Mouse (Mus musculus) E14TG2a.4 (cell line): ENCODE measurements around the gene Plekha8.
A peak's percentile ranks its signal among the peaks of the same experiment; 100 is the strongest.

Source experiments
- H3K27me3 ChIP-seq: 2 replicates; pipeline ENCODE4 v1.6.1; 2014; ENCODE audit warnings: low read length, control low read depth; ENCODE audit not compliant: insufficient read depth
- H3K36me3 ChIP-seq: 2 replicates; pipeline ENCODE4 v1.6.1; 2014; ENCODE audit warnings: low read length, control low read depth; ENCODE audit not compliant: insufficient read depth
- H3K4me1 ChIP-seq: replicated peaks from 2 replicates; pipeline ENCODE4 v1.6.1; 2014; ENCODE audit warnings: low read depth, low read length, control low read depth
- H3K4me3 ChIP-seq: replicated peaks from 2 replicates; pipeline ENCODE4 v1.5.1; 2014; ENCODE audit warnings: mild to moderate bottlenecking, low read length
- H3K9me3 ChIP-seq: 2 replicates; pipeline ENCODE4 v1.6.1; 2014; ENCODE audit warnings: low read length, control low read depth
- CTCF ChIP-seq: conservative IDR thresholded peaks from 2 replicates; pipeline ENCODE4 v1.5.1; 2014; ENCODE audit warnings: low read length
- NANOG ChIP-seq: IDR thresholded peaks from 2 replicates; pipeline ENCODE4 v1.6.1; 2014; ENCODE audit warnings: borderline replicate concordance, low read length, mixed read lengths
- POU5F1 ChIP-seq: IDR thresholded peaks from 2 replicates; pipeline ENCODE4 v1.6.1; 2014; ENCODE audit warnings: low read length, borderline replicate concordance

Plekha8 gene

DNA sequence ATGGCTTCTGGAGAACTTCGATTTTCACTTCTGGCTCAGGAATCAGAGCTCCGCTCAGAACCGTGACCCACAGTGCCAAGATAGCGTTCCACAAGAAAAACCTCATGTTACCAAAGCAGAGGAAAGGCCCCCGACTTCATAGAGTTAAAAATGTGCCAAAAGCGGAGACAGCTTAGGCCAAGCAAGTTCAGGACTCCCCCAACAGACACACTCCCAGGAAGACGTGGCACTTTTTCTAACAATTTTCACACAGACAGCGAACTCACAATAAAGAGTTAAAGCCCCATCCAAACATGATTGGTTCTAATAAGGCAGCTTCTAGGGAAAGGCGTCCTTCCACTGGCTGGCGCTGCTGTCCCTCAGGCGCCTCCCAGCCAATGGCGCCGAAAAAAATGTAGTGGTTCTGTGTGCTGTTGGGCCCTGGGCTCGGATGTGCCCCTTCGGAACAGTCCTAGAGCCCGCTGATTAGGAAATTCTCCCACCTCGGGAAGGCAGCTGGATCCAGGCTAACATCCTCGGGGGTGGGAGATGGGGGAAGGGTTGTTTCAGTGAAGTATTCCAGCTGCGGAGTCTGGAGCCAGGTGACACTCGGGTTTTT is 1.9 kb upstream of the Plekha8 start:
- TF ChIP-seq CTCF = no peak
- TF ChIP-seq POU5F1 = no peak
- TF ChIP-seq NANOG = no peak
- Histone ChIP-seq H3K4me1 (peaks cover 44% of the 10 kb centered on the region), H3K4me3 (peak overlapping the region; percentile 76), H3K27me3 (peaks cover 19% of the 10 kb centered on the region), H3K9me3 (no peaks in the 10 kb centered on the region), H3K36me3 (no peaks in the 10 kb centered on the region)

DNA sequence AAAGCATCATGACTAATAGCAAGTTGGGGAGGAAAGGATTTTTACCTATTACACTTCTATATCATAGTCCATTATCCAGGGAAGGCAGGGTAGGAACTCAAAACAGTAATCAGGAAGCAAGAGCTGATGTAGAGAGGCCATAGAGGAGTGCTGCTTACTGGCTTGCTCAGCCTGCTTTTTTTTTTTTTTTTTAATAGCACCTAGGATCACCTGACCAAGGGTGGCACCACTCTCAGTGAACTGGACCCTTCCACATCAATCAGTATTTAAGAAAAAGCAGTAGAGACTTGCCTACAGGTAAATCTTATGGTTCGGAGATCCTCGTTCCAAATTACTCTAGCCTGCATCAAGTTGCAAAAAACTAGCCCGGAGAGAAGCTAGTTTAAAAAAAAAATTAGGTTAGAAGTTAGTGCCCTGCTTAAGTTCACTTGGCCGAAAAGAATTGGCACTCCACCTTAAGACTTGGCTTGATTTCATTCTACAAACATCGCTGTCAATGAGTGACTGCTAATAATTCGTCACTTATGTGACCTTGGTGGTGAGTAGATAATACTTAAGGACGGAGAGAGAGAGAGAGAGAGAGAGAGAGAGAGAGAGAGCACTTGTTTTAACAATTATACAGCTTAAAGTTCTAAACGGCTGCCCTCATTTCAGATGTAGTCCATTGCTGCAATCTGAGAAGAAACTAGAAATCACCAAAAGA is 994 bp upstream of the Plekha8 start:
- H3K4me3 ChIP-seq = no peak overlapping the region
- H3K9me3 ChIP-seq = no peaks in the 10 kb centered on the region
- H3K27me3 ChIP-seq = peaks cover 19% of the 10 kb centered on the region
- peaks cover 38% of the 10 kb centered on the region for H3K4me1 ChIP-seq
- no peak for TF ChIP-seq CTCF
- no peak for TF ChIP-seq NANOG
- no peak for TF ChIP-seq POU5F1
- H3K36me3 ChIP-seq = no peaks in the 10 kb centered on the region

DNA sequence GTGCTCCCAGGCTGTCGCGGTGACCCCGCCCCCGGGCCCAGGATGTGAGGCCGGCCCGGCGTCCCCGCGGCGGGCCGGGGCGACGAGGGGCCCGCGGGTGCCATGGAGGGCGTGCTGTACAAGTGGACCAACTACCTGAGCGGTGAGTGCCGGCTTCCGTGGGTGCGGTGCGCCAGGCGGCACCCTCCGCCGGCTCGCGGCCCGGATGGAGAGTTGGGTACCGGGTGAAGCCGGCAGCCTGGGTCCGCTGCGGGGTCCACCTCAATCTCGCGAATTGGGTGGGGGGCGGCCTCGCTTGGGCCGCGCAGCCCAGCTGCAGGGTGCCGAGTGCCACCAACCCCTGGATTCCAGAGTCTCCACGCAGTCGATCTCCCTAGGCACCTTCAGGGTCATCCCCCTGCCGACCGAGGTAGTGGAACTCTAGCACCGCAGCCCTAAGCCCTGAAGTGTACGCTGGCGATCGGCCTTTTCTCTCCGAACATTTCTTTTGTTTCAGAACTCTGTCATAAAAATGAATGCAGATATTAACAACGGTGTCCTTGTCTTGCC is 493 bp downstream of the Plekha8 start:
- TF ChIP-seq NANOG (no peak), POU5F1 (no peak), CTCF (no peak)
- H3K4me3 ChIP-seq = peak overlapping the region; percentile 90
- H3K36me3 ChIP-seq = no peaks in the 10 kb centered on the region
- H3K4me1 ChIP-seq = peaks cover 35% of the 10 kb centered on the region
- peaks cover 19% of the 10 kb centered on the region for H3K27me3 ChIP-seq
- H3K9me3 ChIP-seq = no peaks in the 10 kb centered on the region

DNA sequence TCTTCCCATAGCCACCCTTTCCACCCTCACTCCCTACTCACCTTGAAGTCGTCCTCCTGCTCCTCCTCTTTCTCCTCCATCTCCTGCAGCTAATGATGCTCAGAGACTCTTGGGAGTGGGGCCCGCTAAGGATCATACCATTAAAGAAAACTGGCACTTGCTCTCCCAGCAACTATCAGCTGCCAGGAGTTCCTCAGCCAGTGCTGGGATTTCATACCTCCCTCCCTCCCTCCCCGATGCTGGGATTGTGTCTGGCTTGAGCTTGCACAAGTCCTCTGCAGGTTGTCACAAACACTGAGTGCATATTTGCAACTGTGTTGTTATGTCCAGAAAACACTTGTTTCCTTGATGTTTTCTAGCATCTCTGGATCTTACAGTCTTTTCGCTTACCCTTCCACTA is 2.3 kb downstream of the Plekha8 start, which contains the start of gene Fkbp14:
TSS of gene Fkbp14 (minus strand) at position 101 of the 400 bp plus-strand sequence.
- Histone ChIP-seq H3K36me3 (no peaks in the 10 kb centered on the region; the same call in 1 of the 2 replicates), H3K27me3 (peaks cover 19% of the 10 kb centered on the region)
- TF ChIP-seq POU5F1 = no peak
- TF ChIP-seq CTCF = no peak
- TF ChIP-seq NANOG = no peak

DNA sequence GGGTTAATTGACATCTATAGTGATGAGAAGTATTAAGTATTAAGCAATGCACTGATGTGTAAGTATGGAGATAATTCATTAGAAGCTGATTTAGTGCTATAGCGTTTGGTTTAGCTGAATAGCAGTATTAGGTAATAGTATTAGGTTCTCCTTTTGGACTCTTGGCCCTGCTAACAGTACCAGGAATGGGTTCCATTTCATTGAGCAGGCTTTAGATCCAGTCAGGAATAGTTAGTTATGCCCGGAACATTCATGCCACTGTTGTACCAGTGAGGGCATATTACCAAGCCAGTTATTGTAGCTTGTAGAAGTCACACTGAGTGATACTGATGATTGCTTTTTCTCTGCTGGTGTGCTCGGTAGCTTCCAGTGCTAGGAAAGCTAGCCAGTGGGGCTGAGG is 2.8 kb downstream of the Plekha8 start:
- Histone ChIP-seq H3K9me3 (no peaks in the 10 kb centered on the region), H3K4me3 (no peak overlapping the region), H3K36me3 (no peaks in the 10 kb centered on the region; the same call in 1 of the 2 replicates), H3K27me3 (peaks cover 19% of the 10 kb centered on the region), H3K4me1 (peaks cover 24% of the 10 kb centered on the region)
- TF ChIP-seq NANOG = no peak
- TF ChIP-seq CTCF = no peak

More for the DNA sequence above, 2.3 kb downstream of the Plekha8 start, which contains the start of gene Fkbp14:
- H3K4me3 ChIP-seq = no peak within 1 kb of the TSS
- no peaks in the 10 kb centered on the region for H3K9me3 ChIP-seq
- H3K4me1 ChIP-seq = peaks cover 28% of the 10 kb centered on the region

DNA sequence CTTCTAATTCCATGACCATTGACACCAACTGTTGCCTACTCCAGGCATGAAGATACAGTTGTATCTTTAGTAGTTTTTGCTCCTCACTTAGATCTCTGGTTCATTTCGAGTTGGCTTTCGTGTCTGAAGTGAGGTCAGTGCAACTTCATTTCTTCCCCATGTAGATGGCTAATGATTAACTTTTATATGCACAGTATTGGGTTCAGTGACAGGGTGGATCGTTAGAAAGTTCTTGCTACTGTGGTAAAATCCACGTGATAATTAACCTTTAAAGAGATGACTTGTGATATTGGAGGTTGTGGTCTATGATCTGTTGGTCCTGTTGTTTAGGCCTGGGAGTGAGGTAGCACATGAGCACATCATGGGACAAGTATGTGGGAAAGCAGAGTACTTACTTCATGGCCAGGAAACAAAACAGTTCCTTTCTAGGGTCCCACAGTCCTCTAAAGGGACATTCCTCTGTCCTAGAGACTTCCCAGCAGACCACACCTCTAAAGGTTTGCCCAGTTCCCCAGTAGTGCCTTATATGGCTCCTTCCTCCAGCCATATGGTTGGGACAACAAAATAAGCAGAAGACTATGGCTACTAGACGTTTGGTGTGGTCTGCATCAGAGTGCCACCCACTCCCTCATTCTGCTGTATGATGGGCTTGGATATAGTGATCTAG is 5.9 kb downstream of the Plekha8 start:
- TF ChIP-seq CTCF = no peak
- H3K4me3 ChIP-seq = no peak overlapping the region
- peaks cover 14% of the 10 kb centered on the region for H3K27me3 ChIP-seq

DNA sequence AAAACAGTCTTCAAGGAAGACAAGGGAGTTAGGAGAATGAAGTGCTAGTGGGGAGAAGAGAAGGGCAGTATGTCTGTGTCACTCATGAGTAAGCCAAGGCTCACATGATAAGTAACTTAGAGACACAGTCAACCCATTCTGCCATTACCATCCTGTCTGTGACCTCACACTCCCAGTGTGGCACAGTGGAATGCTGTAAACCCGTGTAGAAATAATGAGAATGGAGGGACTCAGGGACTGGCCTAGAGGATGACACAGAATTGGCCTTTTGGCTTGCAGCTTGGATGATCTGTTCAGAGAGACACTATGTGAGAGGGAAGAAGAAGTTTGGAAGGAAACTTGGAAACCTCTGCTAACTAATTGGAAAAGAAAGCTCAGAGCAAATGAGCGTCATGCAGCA is 8.0 kb downstream of the Plekha8 start:
- no peak for TF ChIP-seq CTCF
- no peak overlapping the region for H3K4me3 ChIP-seq
- no peaks in the 10 kb centered on the region; the same call in 1 of the 2 replicates for H3K36me3 ChIP-seq
- no peaks in the 10 kb centered on the region for H3K9me3 ChIP-seq
- H3K27me3 ChIP-seq = no peaks in the 10 kb centered on the region
- no peaks in the 10 kb centered on the region for H3K4me1 ChIP-seq

More for the DNA sequence above, 5.9 kb downstream of the Plekha8 start:
- Histone ChIP-seq H3K36me3 (no peaks in the 10 kb centered on the region; the same call in 1 of the 2 replicates), H3K9me3 (no peaks in the 10 kb centered on the region), H3K4me1 (peaks cover 11% of the 10 kb centered on the region)

DNA sequence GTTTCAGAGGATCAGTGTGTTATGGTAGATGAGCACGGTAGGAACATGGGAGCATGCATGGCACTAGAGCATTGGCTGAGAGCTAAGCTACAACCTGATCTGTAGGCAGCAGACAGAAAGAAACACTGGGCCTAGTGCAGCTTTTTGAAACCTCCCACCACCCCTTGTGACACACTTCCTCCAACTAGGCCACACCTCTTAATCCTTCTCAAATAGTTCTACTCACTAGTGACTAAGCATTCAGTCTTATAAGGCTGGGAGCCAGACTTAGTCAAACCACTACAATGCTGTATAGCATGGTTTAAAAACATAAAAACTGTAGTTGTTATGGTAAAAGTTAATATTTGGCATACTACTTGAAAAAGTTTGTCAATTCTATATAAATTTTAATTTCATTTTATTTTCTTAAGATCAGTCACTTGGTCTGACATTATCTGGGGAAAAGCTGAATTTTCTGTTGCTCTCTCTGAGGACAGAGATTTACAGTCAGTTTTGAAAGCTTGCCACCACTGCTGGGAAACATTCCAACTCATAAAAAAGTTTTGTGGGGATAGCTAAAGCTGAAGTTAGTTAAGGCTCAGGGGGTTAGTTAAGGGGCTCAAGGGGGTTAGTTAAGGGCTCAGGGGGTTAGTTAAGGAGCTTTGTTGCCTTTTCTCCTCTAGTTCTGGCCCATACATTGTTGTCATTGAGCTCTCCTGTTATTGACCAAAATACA is 9.2 kb downstream of the Plekha8 start:
- Histone ChIP-seq H3K4me1 (no peaks in the 10 kb centered on the region), H3K27me3 (no peaks in the 10 kb centered on the region), H3K4me3 (no peak overlapping the region), H3K36me3 (no peaks in the 10 kb centered on the region; the same call in 1 of the 2 replicates), H3K9me3 (no peaks in the 10 kb centered on the region)
- no peak for TF ChIP-seq NANOG
- TF ChIP-seq POU5F1 = no peak
- TF ChIP-seq CTCF = no peak
